Mouse (Mus musculus): Measurements from ENCODE around the gene Rnf180. TPM values are rescaled to one million over a fixed set of nuclear protein-coding genes. Genes with fewer than 3 reads are reported as not detected.

Rnf180 gene
- polyA plus RNA-seq, 1 experiment from 2014 or later: 5.9 TPM

DNA sequence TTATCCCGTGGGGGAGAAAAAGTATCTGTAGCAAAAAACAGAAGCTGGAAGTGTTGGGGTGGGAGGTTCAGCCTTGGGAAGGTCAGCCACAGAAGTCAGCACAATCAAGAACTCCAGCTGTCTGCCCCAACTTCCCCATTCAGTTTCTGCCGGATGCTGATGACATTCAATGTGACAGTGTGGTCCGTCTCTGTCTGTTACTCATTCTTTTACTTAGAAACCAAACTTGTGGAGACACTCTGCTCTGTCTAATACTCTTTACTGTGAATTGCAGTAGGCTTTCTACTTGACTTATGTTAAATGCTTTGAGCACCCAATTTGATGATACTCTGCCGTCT is 5.4 kb upstream of the Rnf180 start:
- Histone ChIP-seq H3K9ac (replicated peaks; ENCODE audit: low read depth, low read length) (no peak overlapping the region), H3K27me3 (ENCODE audit: control insufficient read depth, insufficient read depth, low read length) (no peaks in the 10 kb centered on the region), H3K27ac (ENCODE audit: low read length) (no peak overlapping the region), H3K4me3 (ENCODE audit: low read depth, low read length) (no peak overlapping the region), H3K4me1 (ENCODE audit: control insufficient read depth, insufficient read depth, low read length) (no peaks in the 10 kb centered on the region), H3K4me2 (replicated peaks; ENCODE audit: low read depth, low read length) (no peak overlapping the region), H3K9me3 (ENCODE audit: control insufficient read depth, low read depth, low read length) (no peaks in the 10 kb centered on the region), H3K36me3 (ENCODE audit: control insufficient read depth, insufficient read depth, low read length) (no peaks in the 10 kb centered on the region)
- no peak for ATAC-seq (ENCODE audit: insufficient number of reproducible peaks, insufficient read depth, low FRiP score, low read depth)
- WGBS: 69% methylated on average over 4 of the region's 4 CpGs

DNA sequence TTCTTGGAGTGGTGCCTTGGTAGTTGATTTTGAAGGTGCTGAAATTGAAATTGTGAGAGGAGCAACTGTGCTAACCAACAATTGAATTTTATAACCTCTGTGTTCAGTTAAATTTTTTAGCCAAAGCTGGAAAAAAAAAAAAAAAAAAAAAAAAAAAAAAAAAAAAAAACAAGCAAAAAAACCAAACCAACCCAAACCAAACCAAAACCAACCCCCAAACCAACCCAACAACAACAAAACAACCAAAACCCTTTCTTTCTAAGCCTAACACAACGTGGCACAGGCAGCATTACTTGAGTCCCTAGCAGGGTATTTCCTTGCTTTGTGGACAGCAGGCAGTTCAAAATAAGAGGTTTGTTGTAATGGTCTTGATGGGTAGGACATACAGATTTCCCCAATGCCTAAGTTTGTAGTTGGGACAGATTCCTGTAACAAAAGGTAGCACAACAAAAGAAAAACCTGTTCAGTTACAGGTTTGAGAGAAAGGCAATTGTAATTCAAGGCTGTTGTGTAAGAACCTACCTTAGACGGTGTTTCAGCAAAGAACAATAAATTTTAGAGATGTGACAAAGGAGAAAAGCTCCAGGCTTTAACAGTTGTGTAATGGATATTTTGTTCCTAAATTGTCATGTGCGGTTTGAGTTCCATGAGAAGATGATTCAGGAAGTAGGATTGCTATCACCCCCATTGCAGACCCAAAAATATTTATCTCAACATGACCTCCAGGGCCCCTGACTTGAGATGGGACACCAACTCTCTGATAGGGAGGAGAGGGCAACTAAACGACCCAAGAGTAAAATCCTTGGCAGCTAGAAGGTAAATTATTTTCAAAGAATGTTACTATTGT is 4.8 kb upstream of the Rnf180 start:
- no peaks in the 10 kb centered on the region for H3K27me3 ChIP-seq (ENCODE audit: control insufficient read depth, insufficient read depth, low read length)
- no peak overlapping the region for H3K27ac ChIP-seq (ENCODE audit: low read length)
- 47% methylated on average over 4 of the region's 4 CpGs for WGBS
- H3K4me1 ChIP-seq (ENCODE audit: control insufficient read depth, insufficient read depth, low read length): no peaks in the 10 kb centered on the region
- H3K36me3 ChIP-seq (ENCODE audit: control insufficient read depth, insufficient read depth, low read length): no peaks in the 10 kb centered on the region
- H3K4me3 ChIP-seq (ENCODE audit: low read depth, low read length): no peak overlapping the region
- H3K9ac ChIP-seq (replicated peaks; ENCODE audit: low read depth, low read length): no peak overlapping the region
- no peak overlapping the region for H3K4me2 ChIP-seq (replicated peaks; ENCODE audit: low read depth, low read length)
- ATAC-seq (ENCODE audit: insufficient number of reproducible peaks, insufficient read depth, low FRiP score, low read depth): no peak
- no peaks in the 10 kb centered on the region for H3K9me3 ChIP-seq (ENCODE audit: control insufficient read depth, low read depth, low read length)

DNA sequence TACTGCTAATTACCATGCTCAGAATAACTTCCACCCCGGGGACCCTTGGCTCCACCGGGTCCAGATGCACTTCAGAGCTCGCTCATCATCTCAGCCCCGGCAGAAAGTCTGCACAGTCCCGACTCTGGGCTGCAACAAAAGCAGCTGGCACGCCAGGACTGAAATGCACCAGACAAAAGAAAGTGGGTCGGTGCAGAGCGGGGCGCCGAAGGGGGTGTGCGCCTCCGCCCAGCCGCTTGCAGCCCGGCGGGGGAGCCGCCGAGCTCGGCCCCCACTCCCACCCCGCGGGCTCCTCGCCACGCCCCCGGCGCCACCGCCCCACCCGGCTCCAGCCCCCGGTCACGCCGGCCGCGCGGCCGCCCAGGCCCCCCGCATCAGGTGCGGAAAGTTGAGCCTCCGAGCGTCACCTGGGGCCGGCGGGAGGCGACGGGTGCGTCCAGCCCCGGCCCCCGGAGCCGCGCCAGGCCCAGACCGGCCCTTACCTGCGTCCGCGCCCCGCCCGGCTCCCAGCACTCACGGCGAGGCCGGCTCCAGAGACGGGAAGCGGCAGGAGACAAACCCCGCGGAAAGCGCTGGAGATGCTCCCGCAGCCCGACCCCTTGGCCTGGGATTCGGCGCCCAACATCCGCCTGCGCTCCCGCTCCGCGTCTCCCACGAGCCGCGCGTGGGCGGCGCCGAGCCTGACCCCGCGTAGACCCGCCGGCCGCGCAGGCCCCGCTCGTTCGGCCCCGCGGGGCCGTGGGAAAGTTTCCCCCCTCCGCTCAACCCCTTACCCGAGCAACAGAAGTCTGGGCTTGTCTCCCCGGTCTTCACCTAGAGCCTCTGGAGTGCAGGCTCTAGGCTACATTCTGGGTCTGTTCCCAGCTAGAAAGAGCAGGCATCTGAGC is 591 bp downstream of the Rnf180 start:
- Histone ChIP-seq H3K27me3 (ENCODE audit: control insufficient read depth, insufficient read depth, low read length) (no peaks in the 10 kb centered on the region), H3K4me1 (ENCODE audit: control insufficient read depth, insufficient read depth, low read length) (no peaks in the 10 kb centered on the region), H3K4me3 (ENCODE audit: low read depth, low read length) (peak overlapping the region; percentile 71), H3K9me3 (ENCODE audit: control insufficient read depth, low read depth, low read length) (no peaks in the 10 kb centered on the region), H3K27ac (ENCODE audit: low read length) (no peak overlapping the region), H3K4me2 (replicated peaks; ENCODE audit: low read depth, low read length) (peak overlapping the region; percentile 51), H3K9ac (replicated peaks; ENCODE audit: low read depth, low read length) (peak overlapping the region; percentile 33), H3K36me3 (ENCODE audit: control insufficient read depth, insufficient read depth, low read length) (no peaks in the 10 kb centered on the region)
- under 1% methylated on average over 70 of the region's 91 CpGs for WGBS
- ATAC-seq (ENCODE audit: insufficient number of reproducible peaks, insufficient read depth, low FRiP score, low read depth): peak; percentile 80

DNA sequence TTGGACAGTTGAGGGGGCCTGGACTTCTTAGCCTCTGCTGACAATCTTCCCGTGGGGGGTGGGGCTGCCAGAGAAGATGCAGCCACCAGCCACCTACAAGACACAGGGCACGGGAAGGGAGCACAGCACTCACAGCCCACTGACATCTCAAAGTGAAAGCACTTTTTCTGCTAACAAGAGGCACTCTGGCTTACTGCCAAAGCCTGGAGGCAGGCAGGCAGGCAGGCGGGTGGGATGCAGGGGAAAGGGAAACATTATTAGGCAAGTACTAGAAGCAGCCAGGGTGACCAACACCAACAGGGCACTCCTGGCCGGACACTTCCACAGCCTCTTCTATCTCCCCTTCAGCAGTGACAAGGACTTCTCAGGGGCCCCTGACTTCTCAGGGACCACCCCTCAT is 2.8 kb downstream of the Rnf180 start:
- no peaks in the 10 kb centered on the region for H3K36me3 ChIP-seq (ENCODE audit: control insufficient read depth, insufficient read depth, low read length)
- H3K27me3 ChIP-seq (ENCODE audit: control insufficient read depth, insufficient read depth, low read length): no peaks in the 10 kb centered on the region
- ATAC-seq (ENCODE audit: insufficient number of reproducible peaks, insufficient read depth, low FRiP score, low read depth): peak; percentile 8; the same call in 1 of the 2 replicates
- H3K9ac ChIP-seq (replicated peaks; ENCODE audit: low read depth, low read length): no peak overlapping the region
- no peaks in the 10 kb centered on the region for H3K9me3 ChIP-seq (ENCODE audit: control insufficient read depth, low read depth, low read length)
- 0 out of 2 replicates have a peak overlapping the region, but pooled peaks have one; percentile 11 for H3K4me2 ChIP-seq (replicated peaks; ENCODE audit: low read depth, low read length)
- WGBS: 21% methylated on average over 4 of the region's 4 CpGs
- no peak overlapping the region for H3K27ac ChIP-seq (ENCODE audit: low read length)
- no peaks in the 10 kb centered on the region for H3K4me1 ChIP-seq (ENCODE audit: control insufficient read depth, insufficient read depth, low read length)
- no peak overlapping the region for H3K4me3 ChIP-seq (ENCODE audit: low read depth, low read length)

DNA sequence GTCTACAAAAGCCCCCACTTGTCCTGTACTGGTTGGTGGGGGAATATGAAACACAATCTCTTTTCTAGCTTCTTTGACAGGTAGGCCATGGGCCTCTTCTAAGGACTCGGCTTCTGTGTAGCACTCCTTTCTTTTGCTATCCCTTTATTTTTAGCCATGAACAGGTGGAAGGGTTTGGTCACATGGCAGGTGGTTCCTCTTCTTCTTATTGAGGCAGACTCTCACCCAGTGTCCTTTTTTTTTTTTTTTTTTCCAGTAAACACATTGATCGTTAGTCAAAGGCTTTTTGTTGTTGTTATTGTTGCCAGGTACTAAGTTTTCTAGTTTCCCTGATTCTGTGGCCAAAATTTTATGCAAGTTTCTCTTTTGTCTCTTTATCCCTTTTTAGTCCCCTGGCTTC is 4.0 kb downstream of the Rnf180 start:
- ATAC-seq (ENCODE audit: insufficient number of reproducible peaks, insufficient read depth, low FRiP score, low read depth): no peak
- no peak overlapping the region for H3K4me2 ChIP-seq (replicated peaks; ENCODE audit: low read depth, low read length)
- H3K9ac ChIP-seq (replicated peaks; ENCODE audit: low read depth, low read length): no peak overlapping the region
- H3K9me3 ChIP-seq (ENCODE audit: control insufficient read depth, low read depth, low read length): no peaks in the 10 kb centered on the region
- no peaks in the 10 kb centered on the region for H3K27me3 ChIP-seq (ENCODE audit: control insufficient read depth, insufficient read depth, low read length)
- no peaks in the 10 kb centered on the region for H3K36me3 ChIP-seq (ENCODE audit: control insufficient read depth, insufficient read depth, low read length)
- H3K27ac ChIP-seq (ENCODE audit: low read length): no peak overlapping the region
- WGBS: 79% methylated on average over 2 of the region's 2 CpGs
- no peaks in the 10 kb centered on the region for H3K4me1 ChIP-seq (ENCODE audit: control insufficient read depth, insufficient read depth, low read length)
- no peak overlapping the region for H3K4me3 ChIP-seq (ENCODE audit: low read depth, low read length)

DNA sequence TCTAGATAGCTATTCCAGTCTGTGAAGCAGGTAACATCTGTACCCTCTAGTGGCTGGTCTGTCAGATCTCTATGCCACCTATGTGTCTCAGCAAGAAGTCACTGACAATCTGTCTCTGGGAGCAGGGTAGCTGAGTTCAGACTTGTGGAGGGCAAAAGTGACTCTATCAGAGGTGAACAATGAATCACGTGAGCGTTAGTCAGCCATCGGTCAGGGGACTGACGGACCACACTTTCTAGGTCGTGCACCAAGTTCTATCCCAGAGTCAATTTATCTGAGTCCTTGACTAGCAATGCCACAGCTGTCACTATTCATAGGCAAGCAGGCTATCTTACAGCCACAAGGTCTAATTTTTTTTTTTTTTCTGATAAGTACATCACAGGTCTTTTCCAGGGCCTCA is 4.6 kb downstream of the Rnf180 start:
- ATAC-seq (ENCODE audit: insufficient number of reproducible peaks, insufficient read depth, low FRiP score, low read depth): no peak
- no peaks in the 10 kb centered on the region for H3K4me1 ChIP-seq (ENCODE audit: control insufficient read depth, insufficient read depth, low read length)
- no peak overlapping the region for H3K9ac ChIP-seq (replicated peaks; ENCODE audit: low read depth, low read length)
- no peaks in the 10 kb centered on the region for H3K36me3 ChIP-seq (ENCODE audit: control insufficient read depth, insufficient read depth, low read length)
- H3K9me3 ChIP-seq (ENCODE audit: control insufficient read depth, low read depth, low read length): no peaks in the 10 kb centered on the region
- no peak overlapping the region for H3K27ac ChIP-seq (ENCODE audit: low read length)
- H3K27me3 ChIP-seq (ENCODE audit: control insufficient read depth, insufficient read depth, low read length): no peaks in the 10 kb centered on the region
- H3K4me2 ChIP-seq (replicated peaks; ENCODE audit: low read depth, low read length): no peak overlapping the region
- H3K4me3 ChIP-seq (ENCODE audit: low read depth, low read length): no peak overlapping the region
- 85% methylated on average over 5 of the region's 5 CpGs for WGBS

DNA sequence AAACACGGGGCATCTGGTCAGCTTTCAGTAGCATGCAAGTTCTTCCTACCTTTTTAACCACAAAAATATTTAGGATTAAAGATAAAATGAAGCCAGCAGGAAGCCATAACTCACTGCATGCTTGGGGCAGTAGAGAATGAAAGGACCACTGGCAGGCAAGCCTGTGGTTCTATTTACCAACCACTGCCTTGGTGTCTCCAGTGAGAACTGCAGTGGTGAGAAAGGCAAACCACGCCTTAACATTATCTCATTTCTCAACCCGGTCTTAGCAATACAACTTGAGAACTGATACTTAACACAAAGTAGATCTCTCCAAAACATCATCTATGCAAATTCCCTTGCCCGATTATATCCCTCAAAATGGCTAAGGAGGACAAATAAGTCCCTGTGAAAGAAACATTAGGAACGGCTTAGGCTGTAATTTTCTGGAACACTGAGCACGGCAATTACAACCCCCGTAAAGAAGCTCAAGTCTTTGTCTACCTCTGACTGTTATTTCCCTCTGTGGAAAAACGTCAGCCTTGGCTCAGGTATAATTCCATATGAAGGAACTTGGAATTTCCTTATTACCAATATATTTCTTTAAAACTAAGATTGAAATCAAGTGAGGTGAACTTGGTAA is 15.1 kb downstream of the Rnf180 start:
- Histone ChIP-seq H3K4me3 (ENCODE audit: low read depth, low read length) (no peak overlapping the region), H3K9ac (replicated peaks; ENCODE audit: low read depth, low read length) (no peak overlapping the region), H3K4me2 (replicated peaks; ENCODE audit: low read depth, low read length) (no peak overlapping the region), H3K9me3 (ENCODE audit: control insufficient read depth, low read depth, low read length) (no peaks in the 10 kb centered on the region), H3K27me3 (ENCODE audit: control insufficient read depth, insufficient read depth, low read length) (no peaks in the 10 kb centered on the region), H3K4me1 (ENCODE audit: control insufficient read depth, insufficient read depth, low read length) (no peaks in the 10 kb centered on the region), H3K27ac (ENCODE audit: low read length) (no peak overlapping the region), H3K36me3 (ENCODE audit: control insufficient read depth, insufficient read depth, low read length) (no peaks in the 10 kb centered on the region)
- WGBS: 78% methylated on average over 8 of the region's 8 CpGs
- ATAC-seq (ENCODE audit: insufficient number of reproducible peaks, insufficient read depth, low FRiP score, low read depth): no peak

DNA sequence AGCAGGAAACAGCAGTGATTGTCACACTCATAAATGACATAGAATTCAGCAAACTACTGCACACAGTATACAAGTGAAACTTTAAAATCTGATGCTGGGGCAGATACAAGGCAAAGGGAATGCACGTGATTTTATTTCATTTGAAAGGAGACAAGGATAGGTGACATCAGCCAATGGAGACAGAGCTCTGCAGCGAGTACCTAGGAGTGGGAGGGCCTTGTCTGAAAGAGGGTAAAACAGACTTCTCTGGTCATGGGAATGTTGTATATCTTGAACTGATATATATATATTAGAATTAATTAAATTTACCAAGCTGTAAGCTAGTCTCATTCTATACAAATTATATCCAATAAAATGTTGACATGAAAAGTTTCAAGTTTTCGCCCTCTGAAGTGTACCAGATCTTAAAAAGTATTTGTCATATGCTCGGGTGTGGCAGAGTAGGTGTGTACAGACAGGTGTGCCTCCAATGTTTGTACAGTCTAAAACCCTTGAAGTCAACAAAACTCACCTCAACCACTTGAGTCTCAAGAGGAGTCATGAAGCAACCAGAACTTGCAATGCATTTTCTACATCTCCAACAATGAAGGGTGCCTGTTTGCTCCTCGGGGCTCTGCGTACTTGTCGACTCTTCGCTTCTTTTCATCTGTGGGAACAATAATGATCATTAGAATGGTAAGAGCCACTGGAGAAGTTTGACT is 24.1 kb downstream of the Rnf180 start:
- Histone ChIP-seq H3K36me3 (ENCODE audit: control insufficient read depth, insufficient read depth, low read length) (no peaks in the 10 kb centered on the region), H3K4me3 (ENCODE audit: low read depth, low read length) (no peak overlapping the region), H3K27me3 (ENCODE audit: control insufficient read depth, insufficient read depth, low read length) (no peaks in the 10 kb centered on the region), H3K9me3 (ENCODE audit: control insufficient read depth, low read depth, low read length) (peaks cover 6% of the 10 kb centered on the region; the same call in 1 of the 2 replicates), H3K9ac (replicated peaks; ENCODE audit: low read depth, low read length) (no peak overlapping the region), H3K4me2 (replicated peaks; ENCODE audit: low read depth, low read length) (no peak overlapping the region), H3K4me1 (ENCODE audit: control insufficient read depth, insufficient read depth, low read length) (no peaks in the 10 kb centered on the region), H3K27ac (ENCODE audit: low read length) (no peak overlapping the region)
- WGBS: 91% methylated on average over 8 of the region's 8 CpGs
- ATAC-seq (ENCODE audit: insufficient number of reproducible peaks, insufficient read depth, low FRiP score, low read depth): no peak

All from stomach, embryonic 14.5 days (tissue).